Mouse (Mus musculus): ENCODE measurements around the gene Iqgap3.

The Iqgap3 gene

GRCm38 (mm10) chr3:88139243-88140177 lies 57.7 kb downstream of the Iqgap3 start:
- DNase-seq, result peak; percentile 88 to 89

- peak; percentile 63 to 72 for DNase-seq
Measured at GRCm38 (mm10) chr3:88140178-88140902, 58.6 kb downstream of the Iqgap3 start.

- DNase-seq, result no peak
Measured at GRCm38 (mm10) chr3:88140903-88141430, 59.2 kb downstream of the Iqgap3 start.

- DNase-seq, result no peak
Measured at GRCm38 (mm10) chr3:88141439-88141786, 59.6 kb downstream of the Iqgap3 start.

- peak; percentile 97 to 99 for DNase-seq
Measured at GRCm38 (mm10) chr3:88141787-88142523, 60.2 kb downstream of the Iqgap3 start, which contains the start of gene Mef2d. Gene Mef2d (plus strand): TSS chr3:88142372.

GRCm38 (mm10) chr3:88142546-88142915 lies 60.8 kb downstream of the Iqgap3 start:
- DNase-seq, result peak in 1 of 2 experiments; percentile 83

- DNase-seq, result peak; percentile 73 to 79
Measured at GRCm38 (mm10) chr3:88142916-88143771, 61.4 kb downstream of the Iqgap3 start.

GRCm38 (mm10) chr3:88143961-88144486 lies 62.3 kb downstream of the Iqgap3 start:
- DNase-seq, result peak; percentile 76 to 78

GRCm38 (mm10) chr3:88144648-88145410 lies 63.1 kb downstream of the Iqgap3 start:
- no peak for DNase-seq

- peak; percentile 78 to 85 for DNase-seq
Measured at GRCm38 (mm10) chr3:88145411-88145782, 63.6 kb downstream of the Iqgap3 start.

GRCm38 (mm10) chr3:88145952-88146351 lies 64.2 kb downstream of the Iqgap3 start:
- no peak for DNase-seq

GRCm38 (mm10) chr3:88146376-88147112 lies 64.8 kb downstream of the Iqgap3 start:
- peak in 1 of 2 experiments; percentile 15 for DNase-seq

- peak in 1 of 2 experiments; percentile 15 for DNase-seq
Measured at GRCm38 (mm10) chr3:88147444-88147843, 65.7 kb downstream of the Iqgap3 start.

GRCm38 (mm10) chr3:88147866-88148265 lies 66.1 kb downstream of the Iqgap3 start:
- DNase-seq, result peak in 1 of 2 experiments; percentile 16

- no peak for DNase-seq
Measured at GRCm38 (mm10) chr3:88148354-88148753, 66.6 kb downstream of the Iqgap3 start.

GRCm38 (mm10) chr3:88148776-88149509 lies 67.2 kb downstream of the Iqgap3 start:
- peak; percentile 61 to 79 for DNase-seq

GRCm38 (mm10) chr3:88149510-88149974 lies 67.8 kb downstream of the Iqgap3 start:
- peak in 1 of 2 experiments; percentile 17 for DNase-seq

GRCm38 (mm10) chr3:88150061-88150998 lies 68.6 kb downstream of the Iqgap3 start:
- peak; percentile 61 to 71 for DNase-seq

All from cerebellum, postnatal 25 days (tissue).